Mouse (Mus musculus): ENCODE results near the gene Cntn6.

GRCm38 (mm10) chr6:104588028-104588427 is 95.4 kb downstream of the Cntn6 start:
- TF ChIP-seq CTCF (IDR thresholded peaks at IDR 0.05; ENCODE audit: borderline replicate concordance, extremely low read depth, insufficient read depth, insufficient read length) (no peak), POLR2A (IDR thresholded peaks at IDR 0.05; ENCODE audit: borderline replicate concordance, extremely low read depth, insufficient read depth, insufficient read length, poor library complexity, severe bottlenecking) (no peak)

All from brain, embryonic 14.5 days (tissue).